Mouse (Mus musculus) embryonic facial prominence, embryonic 15.5 days (tissue): Measurements from ENCODE around the gene Tcirg1. TPM values are rescaled to one million over a fixed set of nuclear protein-coding genes. Genes with fewer than 3 reads are reported as not detected.

Experiments used
- ATAC-seq: fragments of 200-750 bp; cut with Nextera tagmentation; 2 replicates; pipeline ENCODE4 v1.8.0; 2017; ENCODE audit warnings: low read depth, moderate TSS enrichment; ENCODE audit not compliant: insufficient number of reproducible peaks, low FRiP score, low TSS enrichment
- H3K27ac ChIP-seq: fragments of 300-500 bp; sonication (generic); replicated peaks from 2 replicates; pipeline ENCODE4 v1.5.1; 2015; ENCODE audit warnings: mild to moderate bottlenecking, inconsistent platforms
- H3K27me3 ChIP-seq: fragments of 300-500 bp; sonication (generic); 2 replicates; pipeline ENCODE4 v1.6.1; 2015; ENCODE audit warnings: inconsistent platforms
- H3K36me3 ChIP-seq: fragments of 300-500 bp; sonication (generic); 2 replicates; pipeline ENCODE4 v1.6.1; 2015; ENCODE audit warnings: mild to moderate bottlenecking, inconsistent platforms
- H3K4me1 ChIP-seq: fragments of 300-500 bp; sonication (generic); 2 replicates; pipeline ENCODE4 v1.6.1; 2015; ENCODE audit warnings: inconsistent platforms
- H3K4me2 ChIP-seq: fragments of 300-500 bp; sonication (generic); replicated peaks from 2 replicates; pipeline ENCODE4 v1.6.1; 2015; ENCODE audit warnings: mild to moderate bottlenecking, inconsistent platforms
- H3K4me3 ChIP-seq: fragments of 300-500 bp; sonication (generic); replicated peaks from 2 replicates; pipeline ENCODE4 v1.5.1; 2015; ENCODE audit warnings: mild to moderate bottlenecking, inconsistent platforms
- H3K9ac ChIP-seq: fragments of 300-500 bp; sonication (generic); 2 replicates; pipeline ENCODE4 v1.6.1; 2015; ENCODE audit warnings: inconsistent platforms
- H3K9me3 ChIP-seq: fragments of 300-500 bp; sonication (generic); replicated peaks from 2 replicates; pipeline ENCODE4 v1.6.1; 2016; ENCODE audit warnings: inconsistent platforms
- WGBS: fragments of 180-500 bp; shearing (Covaris S2); methylation state at CpG from one replicate; pipeline ENCODE4 v1.1.7; 2015; 5-methylcytosine and 5-hydroxymethylcytosine counted together
- polyA plus RNA-seq: library from polyadenylated mRNA; unstranded; fragments of >200 nt; fragmentation: Nextera tagmentation; extraction: Ambion mirVana; gene quantifications from 2 replicates; pipeline ENCODE4 v1.2.1, GENCODE M21; 2015

Gene Tcirg1
- 57.5 and 64.3 TPM in 2 replicates for polyA plus RNA-seq

DNA sequence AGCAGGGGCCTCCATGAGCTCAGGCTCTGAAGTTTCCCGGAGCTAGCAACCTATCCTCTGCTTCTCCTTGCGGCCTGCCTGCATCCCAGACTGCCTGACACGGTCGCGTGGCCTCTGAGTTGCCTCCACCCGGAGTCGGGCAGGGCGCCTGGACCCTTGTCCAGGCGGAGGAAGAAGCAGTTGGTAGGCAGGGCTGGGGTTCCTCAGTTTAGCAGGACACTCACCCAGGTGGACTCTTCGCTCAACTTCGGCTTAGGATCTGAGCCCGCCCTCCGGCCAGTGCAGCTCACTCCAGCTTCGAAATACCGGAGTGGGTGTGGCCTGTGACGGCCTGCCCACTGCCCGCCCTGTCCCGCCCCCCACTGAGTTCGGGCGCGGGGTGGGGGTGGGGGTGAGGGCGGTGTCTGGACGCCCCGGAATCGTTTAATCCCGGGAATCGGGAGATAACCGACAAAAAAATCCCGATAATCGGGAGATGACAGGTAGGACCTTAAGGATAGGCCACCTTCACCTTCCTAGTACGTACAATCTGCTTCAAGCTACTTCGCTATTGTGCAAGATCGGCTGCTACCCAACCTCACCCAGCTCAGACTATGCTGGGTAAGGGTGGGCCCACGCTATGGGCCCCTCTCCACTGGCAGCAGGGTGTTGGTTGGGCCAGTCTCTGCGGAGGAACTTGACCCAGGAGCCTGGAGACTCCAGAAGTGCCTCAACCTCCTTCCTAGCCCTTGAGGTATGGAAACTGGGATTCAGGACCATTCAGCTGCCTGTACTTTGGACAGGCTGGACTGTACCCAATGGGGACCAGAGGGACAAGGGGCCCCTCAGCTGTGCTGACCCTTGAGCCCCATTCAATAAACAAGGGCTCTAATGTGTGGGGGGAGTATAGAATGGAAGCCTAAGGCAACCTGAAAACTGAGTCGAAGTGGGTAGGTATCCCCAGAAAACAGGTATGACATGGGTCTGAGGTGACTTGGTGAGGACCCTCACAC is at the start of gene Tcirg1:
Gene Tcirg1, minus strand, starts transcription at position 339 of the 992 bp plus-strand sequence.
- peak within 1 kb of the TSS; percentile 72 for H3K27ac ChIP-seq
- H3K9me3 ChIP-seq = no peaks in the 10 kb centered on the region
- peaks cover 48% of the 10 kb centered on the region for H3K36me3 ChIP-seq
- peak within 1 kb of the TSS; percentile 58 for H3K9ac ChIP-seq
- peak within 1 kb of the TSS; percentile 75 for H3K4me2 ChIP-seq
- WGBS = 3% methylated on average over 36 of the region's 36 CpGs
- peaks cover 55% of the 10 kb centered on the region for H3K4me1 ChIP-seq
- peak within 1 kb of the TSS; percentile 73 for H3K4me3 ChIP-seq
- peak; percentile 89 for ATAC-seq
- no peaks in the 10 kb centered on the region for H3K27me3 ChIP-seq

- H3K4me3 ChIP-seq = no peak overlapping the region
- no peak for ATAC-seq
- no peak overlapping the region for H3K9ac ChIP-seq
- H3K4me2 ChIP-seq = no peak overlapping the region
- no peaks in the 10 kb centered on the region for H3K36me3 ChIP-seq
- 57% methylated on average over 4 of the region's 4 CpGs for WGBS
- no peaks in the 10 kb centered on the region for H3K4me1 ChIP-seq
- H3K9me3 ChIP-seq = no peaks in the 10 kb centered on the region
- H3K27me3 ChIP-seq = no peaks in the 10 kb centered on the region
- H3K27ac ChIP-seq = no peak overlapping the region
These were observed 48.9 kb upstream of the Tcirg1 start for GRCm38 (mm10) chr19:3955804-3956203.

DNA sequence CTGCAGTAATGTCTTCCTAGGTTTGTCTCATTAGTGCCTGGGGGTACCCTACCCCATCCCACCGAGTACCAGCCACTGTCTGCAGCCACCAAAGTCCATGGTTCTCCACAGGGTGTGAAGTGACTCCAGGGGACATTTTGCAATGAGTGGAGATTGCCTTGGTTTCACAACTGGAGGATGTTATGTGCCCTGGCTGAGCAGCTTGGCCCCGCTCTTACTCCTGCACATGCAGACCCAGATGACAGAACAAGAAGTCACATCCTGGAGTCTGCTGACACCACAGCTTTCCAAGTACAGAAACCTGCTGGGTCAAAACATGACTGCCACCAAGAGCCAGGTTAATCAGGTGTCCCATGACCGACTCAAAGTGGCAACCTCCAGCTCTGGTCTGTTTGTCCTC is 48.1 kb upstream of the Tcirg1 start:
- WGBS = 68% methylated on average over 3 of the region's 3 CpGs
- Histone ChIP-seq H3K4me1 (no peaks in the 10 kb centered on the region), H3K4me2 (no peak overlapping the region), H3K27ac (no peak overlapping the region), H3K4me3 (no peak overlapping the region), H3K9ac (no peak overlapping the region), H3K36me3 (no peaks in the 10 kb centered on the region), H3K9me3 (no peaks in the 10 kb centered on the region), H3K27me3 (no peaks in the 10 kb centered on the region)
- ATAC-seq = no peak

GRCm38 (mm10) chr19:3952099-3952498 is 45.2 kb upstream of the Tcirg1 start:
- ATAC-seq = no peak
- H3K36me3 ChIP-seq = no peaks in the 10 kb centered on the region
- WGBS = 46% methylated on average over 1 of the region's 1 CpGs
- H3K4me2 ChIP-seq = no peak overlapping the region
- H3K9me3 ChIP-seq = no peaks in the 10 kb centered on the region
- H3K27ac ChIP-seq = no peak overlapping the region
- H3K4me1 ChIP-seq = no peaks in the 10 kb centered on the region
- no peaks in the 10 kb centered on the region for H3K27me3 ChIP-seq
- no peak overlapping the region for H3K4me3 ChIP-seq
- no peak overlapping the region for H3K9ac ChIP-seq

GRCm38 (mm10) chr19:3951461-3951860 is 44.5 kb upstream of the Tcirg1 start:
- Histone ChIP-seq H3K36me3 (no peaks in the 10 kb centered on the region), H3K4me3 (no peak overlapping the region), H3K4me1 (no peaks in the 10 kb centered on the region), H3K9ac (no peak overlapping the region), H3K9me3 (no peaks in the 10 kb centered on the region), H3K27me3 (no peaks in the 10 kb centered on the region), H3K27ac (no peak overlapping the region), H3K4me2 (no peak overlapping the region)
- ATAC-seq = no peak

DNA sequence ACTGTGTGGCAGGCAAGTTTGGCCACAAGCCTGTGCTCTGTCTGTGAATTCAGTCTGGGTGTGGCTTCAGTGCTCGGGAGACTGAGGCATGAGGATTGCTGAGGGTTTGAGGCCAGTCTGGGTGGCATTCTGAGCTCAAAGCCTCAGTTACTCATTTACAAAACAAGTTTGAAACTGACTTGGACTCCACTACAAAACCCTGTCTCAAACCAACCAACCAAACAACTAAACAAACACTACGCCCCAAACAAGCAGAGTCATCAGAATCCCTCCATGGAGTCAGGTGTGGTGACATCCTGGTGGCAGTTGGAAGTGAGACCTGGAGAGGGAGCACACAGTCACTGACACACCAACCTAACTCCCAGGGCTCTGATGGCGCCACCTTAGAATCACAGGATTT is 43.4 kb upstream of the Tcirg1 start:
- no peaks in the 10 kb centered on the region for H3K36me3 ChIP-seq
- 79% methylated on average over 3 of the region's 3 CpGs for WGBS
- no peak overlapping the region for H3K9ac ChIP-seq
- H3K27ac ChIP-seq = no peak overlapping the region
- H3K4me2 ChIP-seq = no peak overlapping the region
- ATAC-seq = no peak
- no peaks in the 10 kb centered on the region for H3K4me1 ChIP-seq
- no peak overlapping the region for H3K4me3 ChIP-seq
- no peaks in the 10 kb centered on the region for H3K27me3 ChIP-seq
- H3K9me3 ChIP-seq = no peaks in the 10 kb centered on the region

DNA sequence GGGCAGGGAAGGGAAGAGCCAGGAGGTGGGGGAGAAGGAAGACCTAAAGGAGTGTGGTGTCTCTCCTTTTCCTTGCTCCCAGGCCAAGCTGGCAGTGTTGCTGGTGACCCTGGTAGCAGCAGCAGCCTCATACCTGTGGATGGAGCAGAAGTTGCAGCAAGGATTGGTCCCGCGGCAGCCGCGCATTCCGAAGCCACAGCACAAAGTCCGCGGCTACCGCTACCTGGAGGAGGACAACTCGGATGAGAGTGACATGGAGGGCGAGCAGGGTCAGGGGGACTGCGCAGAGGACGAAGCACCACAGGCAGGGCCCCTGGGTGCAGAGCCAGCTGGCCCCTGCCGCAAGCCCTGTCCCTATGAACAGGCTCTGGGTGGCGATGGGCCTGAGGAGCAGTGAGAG is 41.6 kb upstream of the Tcirg1 start:
- no peak overlapping the region for H3K4me3 ChIP-seq
- ATAC-seq = no peak
- H3K4me2 ChIP-seq = no peak overlapping the region
- H3K27me3 ChIP-seq = no peaks in the 10 kb centered on the region
- no peaks in the 10 kb centered on the region for H3K9me3 ChIP-seq
- no peaks in the 10 kb centered on the region for H3K4me1 ChIP-seq
- no peak overlapping the region for H3K9ac ChIP-seq
- H3K36me3 ChIP-seq = no peaks in the 10 kb centered on the region
- no peak overlapping the region for H3K27ac ChIP-seq
- 66% methylated on average over 14 of the region's 14 CpGs for WGBS

DNA sequence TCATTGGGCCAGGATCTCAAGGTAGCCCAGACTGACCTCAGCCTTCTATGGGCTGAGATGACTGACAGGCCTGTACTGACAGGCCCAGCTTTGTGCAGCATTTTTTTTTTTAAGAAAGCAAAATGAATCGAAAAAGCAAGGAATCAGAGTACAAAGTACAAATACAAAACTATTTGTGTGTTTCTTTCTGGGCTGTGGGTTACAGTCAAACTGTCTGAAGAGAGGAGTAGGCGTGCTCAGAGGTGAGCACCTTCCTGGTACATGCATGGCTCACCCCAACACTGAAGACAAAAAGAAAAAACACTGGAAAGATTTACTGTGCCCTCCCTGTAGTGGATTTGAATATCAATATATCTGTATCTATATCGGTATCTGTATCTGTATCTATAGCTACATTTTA is 40.9 kb upstream of the Tcirg1 start:
- H3K27ac ChIP-seq = no peak overlapping the region
- H3K9me3 ChIP-seq = no peaks in the 10 kb centered on the region
- no peak overlapping the region for H3K4me3 ChIP-seq
- 75% methylated on average over 3 of the region's 3 CpGs for WGBS
- H3K9ac ChIP-seq = no peak overlapping the region
- H3K4me2 ChIP-seq = no peak overlapping the region
- peaks cover 3% of the 10 kb centered on the region; the same call in 1 of the 2 replicates for H3K4me1 ChIP-seq
- no peaks in the 10 kb centered on the region for H3K36me3 ChIP-seq
- no peaks in the 10 kb centered on the region for H3K27me3 ChIP-seq
- ATAC-seq = no peak

DNA sequence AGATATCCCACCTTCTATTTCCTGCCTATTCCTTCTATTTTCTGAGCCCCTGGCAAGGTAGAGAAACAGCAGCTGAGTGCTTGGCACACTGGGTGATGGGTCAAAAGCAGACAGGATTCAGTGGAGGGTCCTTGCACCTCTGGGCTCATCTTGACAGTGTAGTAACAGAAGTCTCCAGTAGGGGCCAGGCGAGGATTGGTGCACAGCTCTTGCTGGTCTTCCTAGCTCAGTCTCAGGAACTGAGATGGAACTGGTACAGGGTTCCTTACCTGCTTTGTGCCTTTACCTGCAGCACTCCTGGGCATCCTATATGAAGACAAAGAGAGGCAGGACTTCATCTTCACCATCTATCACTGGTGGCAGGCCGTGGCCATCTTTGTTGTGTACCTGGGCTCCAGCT is 39.8 kb upstream of the Tcirg1 start:
- 18% methylated on average over 2 of the region's 2 CpGs for WGBS
- no peak overlapping the region for H3K27ac ChIP-seq

DNA sequence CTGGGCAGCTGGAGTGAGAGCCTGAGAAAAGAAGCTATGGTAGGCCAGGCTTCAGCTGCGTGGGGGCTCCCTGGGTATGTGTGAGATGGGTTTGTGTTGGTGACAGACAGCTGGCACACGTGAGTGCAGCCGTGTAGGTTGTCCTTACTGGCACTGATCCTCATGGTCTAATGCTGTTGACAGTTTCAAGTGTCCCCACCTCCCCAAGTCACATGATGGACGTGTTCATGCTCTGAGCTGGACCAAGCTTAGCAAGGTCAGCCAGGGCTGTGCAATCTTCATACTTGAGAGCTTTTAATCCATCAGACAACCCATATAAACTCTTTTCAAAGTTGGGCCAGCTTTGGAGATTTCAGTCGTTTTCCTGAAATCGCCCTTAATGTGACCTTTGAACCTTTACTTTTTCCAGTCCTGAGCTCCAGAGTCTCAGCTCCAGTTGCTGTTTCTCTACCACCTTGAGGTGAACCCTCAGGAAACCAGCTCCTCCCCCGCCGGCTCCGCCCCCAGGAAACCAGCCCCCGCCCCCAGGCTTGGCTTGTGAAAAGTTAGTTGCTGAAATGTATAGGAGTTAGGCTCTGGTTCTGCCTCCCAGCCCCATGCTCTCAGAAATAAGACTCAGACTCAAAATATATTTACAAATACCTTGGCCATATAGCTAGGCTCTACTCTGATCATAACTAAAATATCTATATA is 39.1 kb upstream of the Tcirg1 start:
- no peaks in the 10 kb centered on the region for H3K9me3 ChIP-seq
- peaks cover 3% of the 10 kb centered on the region; the same call in 1 of the 2 replicates for H3K4me1 ChIP-seq
- no peaks in the 10 kb centered on the region for H3K27me3 ChIP-seq
- WGBS = 25% methylated on average over 10 of the region's 10 CpGs
- ATAC-seq = no peak
- no peak overlapping the region for H3K27ac ChIP-seq
- no peak overlapping the region for H3K4me3 ChIP-seq
- no peak overlapping the region for H3K4me2 ChIP-seq
- no peak overlapping the region for H3K9ac ChIP-seq
- H3K36me3 ChIP-seq = no peaks in the 10 kb centered on the region

More for the DNA sequence above, 39.8 kb upstream of the Tcirg1 start:
- Histone ChIP-seq H3K4me3 (no peak overlapping the region), H3K36me3 (no peaks in the 10 kb centered on the region), H3K27me3 (no peaks in the 10 kb centered on the region), H3K9ac (no peak overlapping the region), H3K4me1 (peaks cover 3% of the 10 kb centered on the region; the same call in 1 of the 2 replicates), H3K4me2 (no peak overlapping the region), H3K9me3 (no peaks in the 10 kb centered on the region)
- no peak for ATAC-seq

DNA sequence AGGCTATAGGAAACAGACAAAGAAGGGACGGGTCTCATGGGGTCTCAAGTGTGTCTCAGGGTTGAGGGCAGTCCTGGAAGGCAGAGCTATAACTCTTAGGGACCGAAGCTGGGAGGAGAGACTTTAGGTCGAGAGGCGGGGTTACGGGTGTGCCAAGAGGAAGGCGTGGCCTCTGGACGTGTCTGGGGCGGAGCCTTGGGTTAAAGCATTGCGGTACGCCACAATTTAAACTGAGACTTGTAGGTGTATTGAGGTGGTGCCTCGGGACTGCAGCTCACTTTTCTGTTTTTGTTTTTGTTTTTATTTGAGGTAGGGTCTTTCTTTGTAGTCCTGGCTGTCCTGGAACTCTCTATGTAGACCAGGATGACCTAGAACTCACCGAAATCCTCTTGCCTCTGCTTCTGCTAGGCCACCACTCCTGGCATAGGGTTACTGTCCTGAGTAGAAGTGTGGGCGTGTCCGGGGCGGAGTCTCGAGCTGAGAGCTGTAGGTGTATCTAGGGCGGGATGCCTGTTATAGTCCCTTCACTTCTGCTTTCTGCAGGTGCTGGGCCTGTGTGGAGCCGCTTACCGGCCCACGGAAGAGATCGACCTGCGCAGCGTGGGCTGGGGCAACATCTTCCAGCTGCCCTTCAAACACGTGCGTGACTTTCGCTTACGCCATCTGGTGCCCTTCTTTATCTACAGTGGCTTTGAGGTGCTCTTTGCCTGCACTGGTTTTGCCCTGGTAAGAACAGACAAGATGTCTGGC is 36.2 kb upstream of the Tcirg1 start:
- Histone ChIP-seq H3K9me3 (no peaks in the 10 kb centered on the region), H3K4me2 (peak overlapping the region; percentile 31; the same call in 1 of the 2 replicates), H3K9ac (no peak overlapping the region), H3K27ac (no peak overlapping the region), H3K4me1 (peaks cover 3% of the 10 kb centered on the region; the same call in 1 of the 2 replicates), H3K4me3 (no peak overlapping the region), H3K36me3 (no peaks in the 10 kb centered on the region), H3K27me3 (no peaks in the 10 kb centered on the region)
- ATAC-seq = no peak
- WGBS = 22% methylated on average over 27 of the region's 27 CpGs
